Mouse (Mus musculus) hindbrain, postnatal 0 days (tissue): ENCODE measurements around the gene Cdc27. TPM values are rescaled to one million over a fixed set of nuclear protein-coding genes. Genes with fewer than 3 reads are reported as not detected.
A peak's percentile ranks its signal among the peaks of the same experiment; 100 is the strongest.

ENCODE experiments used
- ATAC-seq: fragments of 200-750 bp; cut with Nextera tagmentation; 2 replicates; pipeline ENCODE4 v1.8.0; 2017; ENCODE audit warnings: mild to moderate bottlenecking, moderate TSS enrichment, moderate library complexity
- DNase-seq: peaks from one replicate; pipeline ENCODE4 v3.0.0-alpha.2; 2015; ENCODE audit warnings: low spot score
- H3K27ac ChIP-seq: fragments of 300-500 bp; sonication (generic); 2 replicates; pipeline ENCODE4 v1.5.1; 2014; ENCODE audit warnings: mild to moderate bottlenecking
- H3K27me3 ChIP-seq: fragments of 300-500 bp; sonication (generic); 2 replicates; pipeline ENCODE4 v1.6.1; 2014; ENCODE audit warnings: low read length, mixed read lengths; ENCODE audit not compliant: insufficient read depth
- H3K36me3 ChIP-seq: fragments of 300-500 bp; sonication (generic); 2 replicates; pipeline ENCODE4 v1.6.1; 2014; ENCODE audit warnings: low read length, mixed read lengths; ENCODE audit not compliant: insufficient read depth
- H3K4me1 ChIP-seq: fragments of 300-500 bp; sonication (generic); 2 replicates; pipeline ENCODE4 v1.6.1; 2014; ENCODE audit warnings: antibody characterized with exemption, low read length, mixed read lengths; ENCODE audit not compliant: insufficient read depth
- H3K4me2 ChIP-seq: fragments of 300-500 bp; sonication (generic); 2 replicates; pipeline ENCODE4 v1.6.1; 2014; ENCODE audit warnings: low read depth, mild to moderate bottlenecking, low read length, moderate library complexity, mixed read lengths
- H3K4me3 ChIP-seq: fragments of 300-500 bp; sonication (generic); 2 replicates; pipeline ENCODE4 v1.5.1; 2014; ENCODE audit warnings: low read length
- H3K9ac ChIP-seq: fragments of 300-500 bp; sonication (generic); replicated peaks from 2 replicates; pipeline ENCODE4 v1.6.1; 2014; ENCODE audit warnings: mild to moderate bottlenecking, low read length, moderate library complexity, mixed read lengths
- H3K9me3 ChIP-seq: fragments of 300-500 bp; sonication (generic); 2 replicates; pipeline ENCODE4 v1.6.1; 2016; ENCODE audit warnings: low read length, mixed read lengths
- CTCF ChIP-seq: IDR thresholded peaks from 2 replicates; pipeline ENCODE4 v1.5.1; 2016; ENCODE audit warnings: antibody characterized with exemption, control low read depth, low read depth
- WGBS: fragments of 180-500 bp; shearing (Covaris S2); extraction: QIAGEN DNeasy Blood & Tissue Kit; methylation state at CpG from one replicate; pipeline ENCODE4 v1.1.7; 2014; 5-methylcytosine and 5-hydroxymethylcytosine counted together
- polyA plus RNA-seq: library from polyadenylated mRNA; unstranded; fragments of >200 nt; fragmentation: Nextera tagmentation; extraction: Ambion mirVana; gene quantifications from 2 replicates; pipeline ENCODE4 v1.2.1, GENCODE M21; 2015
- total RNA-seq: library from RNA; depleted of rRNA; stranded (reverse); fragments of >200 nt; gene quantifications from 2 replicates; pipeline ENCODE4 v1.2.3, GENCODE M21; 2014

The Cdc27 gene
- total and polyA plus RNA-seq, 2 experiments from 2014 or later = 23.8 to 39.1 TPM

DNA sequence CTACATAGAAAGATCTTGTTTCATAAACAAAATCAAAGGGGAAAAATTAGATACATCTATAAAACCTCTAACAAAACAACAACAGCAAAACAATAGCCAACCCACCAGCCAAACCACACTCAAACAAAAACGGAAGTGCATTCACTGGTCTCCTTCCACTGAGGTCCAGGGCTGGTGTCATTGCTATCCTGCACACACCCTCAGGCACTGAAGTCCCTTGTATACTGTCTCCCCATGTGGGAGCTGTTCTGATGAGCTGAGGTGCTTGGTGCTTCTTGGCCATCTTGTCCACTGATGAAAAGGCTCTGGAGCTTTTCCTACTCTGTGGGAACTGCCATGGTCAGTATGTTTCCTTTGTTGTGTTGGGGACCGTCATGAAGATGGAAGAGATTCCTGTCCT is 38.1 kb upstream of the Cdc27 start:
- 88% methylated on average over 2 of the region's 2 CpGs for WGBS
- Histone ChIP-seq H3K27ac (no peak overlapping the region), H3K27me3 (no peaks in the 10 kb centered on the region), H3K4me1 (no peaks in the 10 kb centered on the region), H3K9me3 (no peaks in the 10 kb centered on the region), H3K36me3 (no peaks in the 10 kb centered on the region), H3K4me2 (no peak overlapping the region), H3K4me3 (no peak overlapping the region), H3K9ac (no peak overlapping the region)
- DNase-seq (no peak), ATAC-seq (no peak)
- TF ChIP-seq CTCF = no peak

DNA sequence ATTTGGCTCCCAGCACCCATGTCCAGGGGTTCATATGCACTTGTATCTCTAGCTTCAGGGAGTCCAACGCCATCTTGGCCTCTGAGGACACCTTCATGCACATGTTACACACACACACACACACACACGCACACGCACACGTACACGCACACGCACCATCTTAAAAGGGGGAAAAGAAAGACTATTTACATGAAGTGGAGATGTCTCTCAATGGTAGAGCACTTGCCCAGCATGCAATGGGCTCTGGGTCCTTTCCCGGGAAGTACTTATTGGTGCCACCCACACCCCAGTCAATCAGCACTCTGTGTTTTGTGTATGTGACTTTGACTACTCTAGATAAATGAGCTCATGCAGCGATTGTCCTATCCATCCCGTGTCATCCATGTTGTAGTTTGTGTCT is 37.5 kb upstream of the Cdc27 start:
- Histone ChIP-seq H3K4me2 (no peak overlapping the region), H3K9ac (no peak overlapping the region), H3K4me3 (no peak overlapping the region), H3K36me3 (no peaks in the 10 kb centered on the region), H3K9me3 (no peaks in the 10 kb centered on the region), H3K27me3 (no peaks in the 10 kb centered on the region), H3K27ac (no peak overlapping the region), H3K4me1 (no peaks in the 10 kb centered on the region)
- no peak for TF ChIP-seq CTCF
- 97% methylated on average over 9 of the region's 9 CpGs for WGBS
- DNase-seq = no peak
- no peak for ATAC-seq

DNA sequence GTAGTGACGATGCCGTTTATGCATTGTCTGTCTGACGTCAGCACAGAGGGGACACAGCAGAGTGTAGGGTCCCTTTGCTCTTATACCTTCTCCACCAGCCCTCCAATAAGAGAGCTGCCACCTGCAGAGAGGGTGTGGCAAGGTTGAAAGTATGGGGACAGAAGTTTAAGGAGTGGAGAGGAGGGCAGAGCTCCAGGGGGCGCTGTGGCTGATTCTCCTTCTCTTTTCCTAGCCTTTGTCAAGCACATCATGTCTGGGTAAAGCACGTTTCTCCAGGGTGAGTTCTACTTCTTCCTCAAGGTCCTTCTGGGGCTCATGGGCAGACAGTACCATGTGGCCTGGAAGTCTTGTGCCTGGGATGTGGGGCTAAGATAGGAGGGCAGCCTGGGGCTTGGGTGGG is 35.1 kb upstream of the Cdc27 start:
- H3K27ac ChIP-seq = no peak overlapping the region
- ATAC-seq = no peak

DNA sequence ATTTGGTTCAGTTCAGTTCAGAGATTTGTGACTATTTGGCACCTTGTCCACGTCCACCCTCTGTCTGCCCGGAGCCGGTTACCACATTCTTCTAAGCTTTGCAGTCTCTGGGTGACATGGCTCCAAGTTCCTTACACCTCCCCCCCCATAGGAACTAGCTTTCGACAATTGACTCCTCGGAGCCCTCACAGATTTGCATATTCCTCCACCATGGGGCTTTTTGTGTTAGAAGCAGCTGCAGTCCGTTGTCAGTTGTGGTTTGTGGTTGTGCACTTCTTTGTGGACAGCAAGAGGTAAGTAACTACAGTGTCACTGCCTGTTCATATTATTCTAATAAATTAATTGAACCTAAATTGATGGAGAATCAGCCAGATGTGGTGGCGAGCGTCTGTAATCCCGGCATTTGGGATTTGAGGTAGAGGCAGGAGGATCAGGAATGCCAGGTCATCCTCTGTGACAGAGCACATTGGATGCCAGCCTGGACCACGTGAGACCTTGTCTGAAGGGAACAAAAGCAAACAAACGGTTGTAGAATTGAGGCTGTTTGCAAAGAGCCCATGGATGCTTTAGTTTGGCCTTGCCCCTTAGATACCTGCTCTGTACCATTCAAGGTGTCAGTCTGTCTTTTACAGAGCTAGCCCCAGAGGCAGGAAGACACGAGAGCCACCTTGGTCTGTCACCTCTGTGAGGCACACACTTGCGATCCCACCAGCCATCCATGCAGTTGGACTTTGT is 32.4 kb upstream of the Cdc27 start:
- H3K4me1 ChIP-seq = no peaks in the 10 kb centered on the region; the same call in 1 of the 2 replicates
- no peaks in the 10 kb centered on the region for H3K36me3 ChIP-seq
- no peak overlapping the region for H3K9ac ChIP-seq
- ATAC-seq = no peak
- H3K4me3 ChIP-seq = no peak overlapping the region
- H3K4me2 ChIP-seq = no peak overlapping the region
- no peak for TF ChIP-seq CTCF
- H3K9me3 ChIP-seq = no peaks in the 10 kb centered on the region
- 51% methylated on average over 13 of the region's 13 CpGs for WGBS
- no peak for DNase-seq
- no peaks in the 10 kb centered on the region for H3K27me3 ChIP-seq
- no peak overlapping the region for H3K27ac ChIP-seq

More for the DNA sequence above, 35.1 kb upstream of the Cdc27 start:
- Histone ChIP-seq H3K4me2 (no peak overlapping the region), H3K4me3 (no peak overlapping the region), H3K27me3 (no peaks in the 10 kb centered on the region), H3K9me3 (no peaks in the 10 kb centered on the region), H3K36me3 (no peaks in the 10 kb centered on the region), H3K4me1 (no peaks in the 10 kb centered on the region; the same call in 1 of the 2 replicates), H3K9ac (no peak overlapping the region)
- WGBS = 75% methylated on average over 5 of the region's 5 CpGs
- no peak for DNase-seq
- TF ChIP-seq CTCF = no peak

DNA sequence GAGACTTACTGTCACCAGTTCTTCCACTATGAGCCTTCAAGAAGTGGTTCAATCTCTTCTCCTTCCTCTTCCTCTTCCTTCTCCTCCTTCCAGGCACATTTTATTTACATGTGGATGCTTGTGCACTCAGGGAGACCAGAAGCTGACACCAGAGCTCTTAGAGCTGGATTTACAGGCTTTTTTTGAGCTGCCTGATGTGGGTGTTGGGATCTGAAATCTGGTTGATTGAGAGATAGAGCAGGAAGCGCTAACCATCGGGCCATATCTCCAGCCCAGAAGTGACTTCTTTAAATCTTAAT is 31.8 kb upstream of the Cdc27 start:
- no peak for TF ChIP-seq CTCF
- WGBS = 90% methylated on average over 2 of the region's 2 CpGs
- H3K36me3 ChIP-seq = no peaks in the 10 kb centered on the region
- H3K4me2 ChIP-seq = no peak overlapping the region
- DNase-seq (no peak), ATAC-seq (no peak)
- H3K9ac ChIP-seq = no peak overlapping the region
- no peak overlapping the region for H3K4me3 ChIP-seq
- no peaks in the 10 kb centered on the region for H3K27me3 ChIP-seq
- no peak overlapping the region for H3K27ac ChIP-seq
- H3K9me3 ChIP-seq = no peaks in the 10 kb centered on the region
- no peaks in the 10 kb centered on the region; the same call in 1 of the 2 replicates for H3K4me1 ChIP-seq

DNA sequence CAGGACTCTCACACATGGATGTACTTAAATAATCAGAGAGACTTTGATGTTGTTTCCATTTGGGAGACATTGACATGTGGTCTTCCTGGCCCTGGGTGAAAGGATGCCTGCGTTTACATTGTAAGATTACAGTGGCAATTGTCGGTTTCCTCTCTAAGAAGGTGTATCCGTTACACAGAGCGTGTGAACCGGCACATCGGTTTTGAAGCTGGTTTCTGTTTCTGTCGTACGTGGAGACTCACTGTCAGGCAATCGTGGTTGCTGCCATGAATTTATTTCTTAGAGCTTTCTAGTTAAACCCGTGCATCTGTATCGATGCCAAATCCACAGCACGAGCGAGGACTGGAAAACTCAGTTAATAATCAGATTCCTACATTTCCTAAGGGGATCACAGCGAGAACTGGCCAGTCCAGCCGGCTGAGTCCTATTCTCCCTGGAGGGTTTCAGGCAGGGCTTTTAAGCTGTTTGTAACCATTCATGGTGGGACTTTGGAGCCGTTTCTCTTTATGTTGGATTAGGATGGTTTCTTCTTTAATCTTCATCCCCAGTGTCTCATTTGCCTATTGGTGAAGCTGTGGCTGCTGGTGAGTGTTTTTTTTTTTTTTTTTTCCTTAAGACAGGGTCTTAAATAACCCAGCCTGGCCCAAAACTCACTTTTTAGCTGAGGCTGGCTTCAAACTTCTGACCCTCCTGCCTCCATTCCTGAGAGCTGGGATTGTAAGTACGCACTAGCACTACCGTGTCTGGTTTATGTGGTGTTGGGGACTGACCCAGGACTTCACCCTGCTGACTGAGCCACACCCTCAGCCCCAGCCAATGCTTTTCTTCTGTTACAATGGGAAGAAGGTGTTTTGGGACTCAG is 31.3 kb upstream of the Cdc27 start:
- TF ChIP-seq CTCF = no peak
- Histone ChIP-seq H3K4me1 (no peaks in the 10 kb centered on the region; the same call in 1 of the 2 replicates), H3K36me3 (no peaks in the 10 kb centered on the region), H3K27ac (no peak overlapping the region), H3K27me3 (no peaks in the 10 kb centered on the region), H3K9me3 (no peaks in the 10 kb centered on the region), H3K4me3 (no peak overlapping the region), H3K9ac (no peak overlapping the region), H3K4me2 (peak overlapping the region; percentile 34)
- peak; percentile 9 for DNase-seq
- WGBS = 56% methylated on average over 18 of the region's 18 CpGs
- ATAC-seq = no peak

DNA sequence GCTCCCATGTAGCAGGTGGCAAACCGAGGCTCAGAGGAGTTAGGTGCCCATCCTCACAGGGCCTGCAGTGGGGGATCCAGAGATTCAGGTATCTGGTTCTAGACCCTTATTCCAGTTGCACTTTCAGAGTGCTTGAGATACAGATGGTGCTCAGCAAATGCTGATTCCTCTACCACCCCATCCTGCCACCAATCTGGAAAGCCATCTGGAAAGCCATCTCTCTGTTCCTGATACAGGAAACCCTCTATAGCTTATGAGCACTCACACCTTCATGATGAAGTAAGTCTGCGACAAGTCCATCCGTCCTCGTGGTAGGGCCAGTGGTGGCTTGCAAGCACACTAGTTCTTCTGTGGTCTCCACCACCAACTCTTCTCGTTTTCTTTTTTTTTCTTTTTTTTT is 30.2 kb upstream of the Cdc27 start:
- Histone ChIP-seq H3K4me1 (no peaks in the 10 kb centered on the region; the same call in 1 of the 2 replicates), H3K36me3 (no peaks in the 10 kb centered on the region), H3K27ac (no peak overlapping the region), H3K4me2 (no peak overlapping the region), H3K4me3 (no peak overlapping the region), H3K27me3 (no peaks in the 10 kb centered on the region), H3K9me3 (no peaks in the 10 kb centered on the region), H3K9ac (no peak overlapping the region)
- DNase-seq = no peak
- TF ChIP-seq CTCF = no peak
- WGBS = 89% methylated on average over 5 of the region's 5 CpGs
- no peak for ATAC-seq
